Mouse (Mus musculus) adrenal gland, adult 18-20 months (tissue): ENCODE results near the gene Sorbs2. TPM values are rescaled to one million over a fixed set of nuclear protein-coding genes. Genes with fewer than 3 reads are reported as not detected.
"Not testable (repeated sequence)": the region's sequence is repeated elsewhere in the genome, so short reads cannot be mapped to it uniquely, and the experiment has no call there.

Experiments
- DNase-seq, 2 experiments: peaks; one replicate each; pipeline ENCODE4 v3.0.0; 2021 to 2022; ENCODE audit warnings: low spot score in 2 of 2
- total RNA-seq, 2 experiments: library from RNA; stranded (reverse); gene quantifications; 1 replicate in 1 of 2; 2 replicates in 1 of 2; pipeline ENCODE4 v1.2.3; 2021

The Sorbs2 gene
- total RNA-seq, 2 experiments from 2014 or later: 110 to 130 TPM

- no peak for DNase-seq
Observed at GRCm38 (mm10) chr8:45829985-45830548, 322.5 kb downstream of the Sorbs2 start.

GRCm38 (mm10) chr8:45833896-45834295 lies 326.3 kb downstream of the Sorbs2 start:
- no peak for DNase-seq

- no peak for DNase-seq
Observed at GRCm38 (mm10) chr8:45843306-45843705, 335.7 kb downstream of the Sorbs2 start.

- no peak for DNase-seq
Observed at GRCm38 (mm10) chr8:45844097-45844885, 336.7 kb downstream of the Sorbs2 start.

GRCm38 (mm10) chr8:45844911-45845481 lies 337.4 kb downstream of the Sorbs2 start:
- DNase-seq: no peak

- DNase-seq: no peak
Observed at GRCm38 (mm10) chr8:45845906-45846305, 338.3 kb downstream of the Sorbs2 start.

- no peak for DNase-seq
Observed at GRCm38 (mm10) chr8:45855118-45855517, 347.5 kb downstream of the Sorbs2 start.

GRCm38 (mm10) chr8:45857734-45858133 lies 350.1 kb downstream of the Sorbs2 start:
- no peak for DNase-seq

- DNase-seq: no peak
Observed at GRCm38 (mm10) chr8:45858391-45858790, 350.8 kb downstream of the Sorbs2 start.

- not testable (repeated sequence) for DNase-seq
Observed at GRCm38 (mm10) chr8:45871587-45871986, 364.0 kb downstream of the Sorbs2 start.

GRCm38 (mm10) chr8:45872077-45872476 lies 364.5 kb downstream of the Sorbs2 start:
- no peak for DNase-seq

GRCm38 (mm10) chr8:45874945-45875626 lies 367.5 kb downstream of the Sorbs2 start:
- peak; percentile 65 to 72 for DNase-seq

GRCm38 (mm10) chr8:45876397-45876796 lies 368.8 kb downstream of the Sorbs2 start:
- DNase-seq: no peak

Other genes with a start within 250 kb of the Sorbs2 start
- not detected for gene F11, start 245.8 kb upstream of the Sorbs2 start, total RNA-seq
- not detected for gene Klkb1, start 212.9 kb upstream of the Sorbs2 start, total RNA-seq
- gene Gm45753, start 199.3 kb upstream of the Sorbs2 start, total RNA-seq: not detected
- 10 to 100 TPM; 23.5 to 23.7 TPM for gene Cyp4v3, start 174.6 kb upstream of the Sorbs2 start, total RNA-seq
- gene Fam149a, start 125.5 kb upstream of the Sorbs2 start, total RNA-seq: 10 to 100 TPM in 1 of 2 experiments, 1 to 10 TPM in 1; 9.8 to 12.0 TPM
- gene Tlr3, start 96.7 kb upstream of the Sorbs2 start, total RNA-seq: 1 to 10 TPM; 3.6 to 5.3 TPM